Mouse (Mus musculus): ENCODE measurements around the gene Homer2. TPM values are rescaled to one million over a fixed set of nuclear protein-coding genes. Genes with fewer than 3 reads are reported as not detected.

Homer2 gene
- polyA plus RNA-seq, 1 experiment from 2014 or later = 19.5 TPM

DNA sequence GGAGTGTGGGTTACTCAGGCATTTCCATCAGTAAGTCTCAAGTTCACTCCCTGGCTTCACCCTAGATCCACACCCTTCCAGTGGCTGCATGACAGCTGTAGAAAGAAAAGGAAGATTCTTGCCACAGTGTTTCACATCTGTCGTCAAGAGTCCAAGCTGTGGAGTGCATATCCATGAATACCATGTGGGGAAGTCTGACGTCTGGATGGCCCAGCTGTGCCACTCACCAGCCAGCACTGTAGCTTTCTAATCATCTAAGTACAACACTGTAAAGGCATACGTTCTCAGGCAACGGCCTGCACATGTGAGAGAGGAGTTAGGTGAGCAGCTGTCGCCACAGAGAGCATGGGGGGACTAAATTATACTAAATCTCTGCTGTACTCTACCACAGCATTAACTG, 56.0 kb downstream of the Homer2 start:
- Histone ChIP-seq H3K9me3 (ENCODE audit: control insufficient read depth, low read depth, low read length) (no peaks in the 10 kb centered on the region), H3K27ac (ENCODE audit: low read length) (no peak overlapping the region), H3K27me3 (ENCODE audit: control insufficient read depth, insufficient read depth, low read length) (no peaks in the 10 kb centered on the region), H3K36me3 (ENCODE audit: control insufficient read depth, insufficient read depth, low read length) (no peaks in the 10 kb centered on the region), H3K9ac (replicated peaks; ENCODE audit: low read depth, low read length) (no peak overlapping the region), H3K4me1 (ENCODE audit: control insufficient read depth, insufficient read depth, low read length) (peaks cover 10% of the 10 kb centered on the region; the same call in 1 of the 2 replicates), H3K4me2 (replicated peaks; ENCODE audit: low read depth, low read length) (no peak overlapping the region), H3K4me3 (ENCODE audit: low read depth, low read length) (no peak overlapping the region)
- 57% methylated on average over 5 of the region's 5 CpGs for WGBS
- no peak for ATAC-seq (ENCODE audit: insufficient number of reproducible peaks, insufficient read depth, low FRiP score, low read depth)

DNA sequence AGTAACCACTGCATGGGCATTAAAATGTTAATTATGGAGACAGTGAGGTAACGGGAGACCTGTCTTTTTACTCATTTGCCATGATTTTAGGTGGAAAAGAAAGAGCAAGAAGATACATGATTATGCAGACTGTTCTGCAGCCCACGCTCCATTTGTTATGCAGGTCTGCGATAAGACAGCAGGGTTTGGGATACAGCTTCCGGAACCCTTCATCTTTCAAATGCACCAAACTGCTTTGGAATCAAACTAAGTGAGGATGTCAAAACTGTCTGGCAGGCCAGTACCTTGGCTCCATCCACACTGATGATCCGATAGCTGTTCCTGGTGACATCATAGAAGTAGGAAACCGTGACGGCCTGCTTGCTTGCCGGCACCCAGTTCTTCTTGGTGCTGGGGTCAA, 58.1 kb downstream of the Homer2 start:
- H3K36me3 ChIP-seq (ENCODE audit: control insufficient read depth, insufficient read depth, low read length) = no peaks in the 10 kb centered on the region
- H3K4me1 ChIP-seq (ENCODE audit: control insufficient read depth, insufficient read depth, low read length) = peaks cover 6% of the 10 kb centered on the region; the same call in 1 of the 2 replicates
- no peak overlapping the region for H3K4me2 ChIP-seq (replicated peaks; ENCODE audit: low read depth, low read length)
- 86% methylated on average over 8 of the region's 8 CpGs for WGBS
- no peak for ATAC-seq (ENCODE audit: insufficient number of reproducible peaks, insufficient read depth, low FRiP score, low read depth)
- H3K4me3 ChIP-seq (ENCODE audit: low read depth, low read length) = no peak overlapping the region
- H3K27ac ChIP-seq (ENCODE audit: low read length) = no peak overlapping the region
- no peak overlapping the region for H3K9ac ChIP-seq (replicated peaks; ENCODE audit: low read depth, low read length)
- H3K9me3 ChIP-seq (ENCODE audit: control insufficient read depth, low read depth, low read length) = no peaks in the 10 kb centered on the region
- H3K27me3 ChIP-seq (ENCODE audit: control insufficient read depth, insufficient read depth, low read length) = no peaks in the 10 kb centered on the region

DNA sequence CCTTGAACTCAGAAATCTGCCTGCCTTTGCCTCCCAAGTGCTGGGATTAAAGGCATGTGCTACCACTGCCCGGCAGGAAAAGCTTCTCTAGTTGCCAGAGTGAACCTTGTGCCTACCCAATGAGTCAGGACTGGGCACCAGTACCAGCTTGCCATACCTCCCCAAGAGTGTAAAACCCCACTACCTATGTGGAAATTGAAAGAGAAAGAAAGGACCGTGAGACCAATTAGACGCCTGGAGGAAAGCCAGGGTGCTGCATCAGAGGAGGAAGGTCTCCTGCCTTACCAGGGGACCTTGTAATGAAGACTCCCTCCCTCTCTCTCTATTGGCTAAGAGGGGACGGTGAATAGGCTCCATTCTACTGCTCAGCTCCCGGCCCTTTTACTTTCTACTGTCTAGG, 59.4 kb downstream of the Homer2 start:
- Histone ChIP-seq H3K4me2 (replicated peaks; ENCODE audit: low read depth, low read length) (no peak overlapping the region), H3K4me1 (ENCODE audit: control insufficient read depth, insufficient read depth, low read length) (no peaks in the 10 kb centered on the region), H3K27me3 (ENCODE audit: control insufficient read depth, insufficient read depth, low read length) (no peaks in the 10 kb centered on the region), H3K4me3 (ENCODE audit: low read depth, low read length) (no peak overlapping the region), H3K9me3 (ENCODE audit: control insufficient read depth, low read depth, low read length) (no peaks in the 10 kb centered on the region), H3K27ac (ENCODE audit: low read length) (no peak overlapping the region), H3K36me3 (ENCODE audit: control insufficient read depth, insufficient read depth, low read length) (no peaks in the 10 kb centered on the region), H3K9ac (replicated peaks; ENCODE audit: low read depth, low read length) (no peak overlapping the region)
- 71% methylated on average over 5 of the region's 5 CpGs for WGBS
- ATAC-seq (ENCODE audit: insufficient number of reproducible peaks, insufficient read depth, low FRiP score, low read depth) = no peak

DNA sequence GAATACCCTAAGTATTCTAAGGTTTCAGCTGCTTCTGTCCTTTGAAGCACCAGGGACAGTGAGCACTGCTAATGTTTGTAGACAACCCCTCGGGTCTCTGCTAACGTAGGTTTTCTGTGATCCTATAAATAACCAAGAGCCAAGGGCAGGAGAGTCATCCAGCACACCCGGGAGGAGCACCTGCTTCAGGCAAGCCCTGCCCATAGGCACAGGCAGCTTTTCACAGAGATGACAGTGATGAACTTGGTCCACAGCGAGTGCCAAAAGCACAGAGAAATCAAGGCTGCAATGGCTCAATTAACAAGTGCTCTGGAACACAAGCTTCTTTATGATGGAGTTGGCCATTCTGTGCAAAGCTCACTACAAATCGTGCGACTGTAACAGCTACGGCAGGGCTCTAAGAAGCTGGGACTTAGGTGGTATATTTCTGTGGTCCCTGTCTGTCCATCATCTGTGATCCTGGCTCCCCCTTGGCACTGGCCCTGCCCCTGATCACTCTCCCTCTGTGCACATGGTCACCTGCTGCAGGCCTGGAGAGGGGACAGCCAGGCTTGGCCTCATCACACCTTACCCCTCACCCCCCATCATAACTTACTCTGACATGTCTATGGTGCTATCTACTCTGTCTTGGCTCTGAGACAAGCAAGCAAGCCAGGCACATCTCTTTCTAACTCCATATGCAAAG, 62.6 kb downstream of the Homer2 start:
- Histone ChIP-seq H3K4me1 (ENCODE audit: control insufficient read depth, insufficient read depth, low read length) (no peaks in the 10 kb centered on the region), H3K9me3 (ENCODE audit: control insufficient read depth, low read depth, low read length) (no peaks in the 10 kb centered on the region), H3K9ac (replicated peaks; ENCODE audit: low read depth, low read length) (no peak overlapping the region), H3K4me2 (replicated peaks; ENCODE audit: low read depth, low read length) (no peak overlapping the region), H3K27me3 (ENCODE audit: control insufficient read depth, insufficient read depth, low read length) (no peaks in the 10 kb centered on the region), H3K27ac (ENCODE audit: low read length) (no peak overlapping the region), H3K4me3 (ENCODE audit: low read depth, low read length) (no peak overlapping the region), H3K36me3 (ENCODE audit: control insufficient read depth, insufficient read depth, low read length) (no peaks in the 10 kb centered on the region)
- WGBS = 63% methylated on average over 7 of the region's 7 CpGs
- ATAC-seq (ENCODE audit: insufficient number of reproducible peaks, insufficient read depth, low FRiP score, low read depth) = no peak

DNA sequence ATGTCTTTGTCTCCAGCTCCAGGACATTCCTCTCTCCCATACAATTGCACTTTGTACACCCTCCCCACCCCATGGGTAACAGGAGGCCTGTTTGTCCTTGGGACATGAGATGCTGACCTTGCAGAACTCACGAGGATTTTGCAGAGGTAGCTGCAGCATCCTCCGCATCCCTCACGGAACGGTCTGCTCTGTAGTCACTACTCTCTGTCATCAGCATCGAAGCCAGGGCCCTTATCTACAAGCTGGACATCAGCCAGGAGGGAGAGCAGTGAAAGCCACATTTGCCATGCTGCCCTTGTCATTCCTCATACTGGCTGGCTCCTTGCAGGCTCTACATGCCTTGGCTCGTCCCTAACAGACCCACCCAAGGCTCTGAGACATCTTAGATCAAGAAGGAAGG, 66.2 kb downstream of the Homer2 start:
- Histone ChIP-seq H3K27ac (ENCODE audit: low read length) (no peak overlapping the region), H3K9me3 (ENCODE audit: control insufficient read depth, low read depth, low read length) (no peaks in the 10 kb centered on the region), H3K4me3 (ENCODE audit: low read depth, low read length) (no peak overlapping the region), H3K27me3 (ENCODE audit: control insufficient read depth, insufficient read depth, low read length) (no peaks in the 10 kb centered on the region), H3K4me1 (ENCODE audit: control insufficient read depth, insufficient read depth, low read length) (no peaks in the 10 kb centered on the region), H3K36me3 (ENCODE audit: control insufficient read depth, insufficient read depth, low read length) (no peaks in the 10 kb centered on the region), H3K9ac (replicated peaks; ENCODE audit: low read depth, low read length) (no peak overlapping the region), H3K4me2 (replicated peaks; ENCODE audit: low read depth, low read length) (no peak overlapping the region)
- ATAC-seq (ENCODE audit: insufficient number of reproducible peaks, insufficient read depth, low FRiP score, low read depth) = no peak
- 78% methylated on average over 6 of the region's 6 CpGs for WGBS

DNA sequence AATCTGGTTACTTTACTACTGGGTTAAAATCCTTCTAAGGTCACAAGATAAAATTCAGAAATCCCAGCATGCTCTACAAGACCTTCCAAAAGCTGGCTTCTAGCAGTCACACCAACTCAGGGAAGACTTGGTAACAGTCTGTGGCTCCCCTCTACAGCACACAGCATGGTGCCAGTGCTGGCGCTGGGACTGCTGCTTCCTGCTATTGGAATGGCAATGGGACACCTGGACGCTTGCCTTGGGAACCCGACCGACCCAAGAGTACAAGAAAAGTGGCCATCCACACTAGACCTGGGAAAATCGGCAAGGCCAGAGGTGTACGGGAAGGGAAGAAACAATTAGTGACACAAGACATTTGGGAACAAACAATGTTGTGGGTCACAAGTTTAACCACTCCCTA, 74.7 kb downstream of the Homer2 start:
- WGBS = 78% methylated on average over 6 of the region's 6 CpGs
- no peak overlapping the region for H3K4me2 ChIP-seq (replicated peaks; ENCODE audit: low read depth, low read length)

DNA sequence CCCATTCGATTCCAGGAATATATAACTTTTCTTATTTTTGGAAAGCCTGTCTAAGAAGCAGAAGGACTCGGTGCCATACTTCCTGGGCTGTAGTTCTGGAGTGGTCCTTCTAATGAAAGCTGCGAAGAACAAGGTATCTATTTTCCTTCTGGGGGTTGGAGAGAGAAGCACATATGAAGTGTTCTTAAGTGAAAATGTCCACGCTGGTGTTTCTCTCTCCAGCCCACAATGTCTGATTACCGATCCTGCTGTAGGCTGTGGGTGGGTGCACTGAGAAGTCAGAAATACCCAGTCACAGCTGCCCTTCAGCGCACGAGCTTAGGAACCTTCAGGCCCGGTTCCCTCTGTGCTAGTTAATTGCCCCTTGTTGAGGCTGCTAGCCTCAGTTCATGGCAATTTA, 76.1 kb downstream of the Homer2 start:
- Histone ChIP-seq H3K27me3 (ENCODE audit: control insufficient read depth, insufficient read depth, low read length) (no peaks in the 10 kb centered on the region), H3K36me3 (ENCODE audit: control insufficient read depth, insufficient read depth, low read length) (no peaks in the 10 kb centered on the region), H3K9ac (replicated peaks; ENCODE audit: low read depth, low read length) (no peak overlapping the region), H3K4me1 (ENCODE audit: control insufficient read depth, insufficient read depth, low read length) (no peaks in the 10 kb centered on the region), H3K9me3 (ENCODE audit: control insufficient read depth, low read depth, low read length) (peaks cover 2% of the 10 kb centered on the region; the same call in 1 of the 2 replicates), H3K4me3 (ENCODE audit: low read depth, low read length) (no peak overlapping the region), H3K4me2 (replicated peaks; ENCODE audit: low read depth, low read length) (no peak overlapping the region), H3K27ac (ENCODE audit: low read length) (no peak overlapping the region)
- ATAC-seq (ENCODE audit: insufficient number of reproducible peaks, insufficient read depth, low FRiP score, low read depth) = no peak
- WGBS = 92% methylated on average over 8 of the region's 8 CpGs

More for the DNA sequence above, 74.7 kb downstream of the Homer2 start:
- H3K27ac ChIP-seq (ENCODE audit: low read length) = no peak overlapping the region
- H3K9ac ChIP-seq (replicated peaks; ENCODE audit: low read depth, low read length) = no peak overlapping the region
- no peaks in the 10 kb centered on the region for H3K9me3 ChIP-seq (ENCODE audit: control insufficient read depth, low read depth, low read length)
- H3K4me1 ChIP-seq (ENCODE audit: control insufficient read depth, insufficient read depth, low read length) = no peaks in the 10 kb centered on the region
- H3K4me3 ChIP-seq (ENCODE audit: low read depth, low read length) = no peak overlapping the region
- H3K27me3 ChIP-seq (ENCODE audit: control insufficient read depth, insufficient read depth, low read length) = no peaks in the 10 kb centered on the region
- H3K36me3 ChIP-seq (ENCODE audit: control insufficient read depth, insufficient read depth, low read length) = no peaks in the 10 kb centered on the region
- ATAC-seq (ENCODE audit: insufficient number of reproducible peaks, insufficient read depth, low FRiP score, low read depth) = no peak

DNA sequence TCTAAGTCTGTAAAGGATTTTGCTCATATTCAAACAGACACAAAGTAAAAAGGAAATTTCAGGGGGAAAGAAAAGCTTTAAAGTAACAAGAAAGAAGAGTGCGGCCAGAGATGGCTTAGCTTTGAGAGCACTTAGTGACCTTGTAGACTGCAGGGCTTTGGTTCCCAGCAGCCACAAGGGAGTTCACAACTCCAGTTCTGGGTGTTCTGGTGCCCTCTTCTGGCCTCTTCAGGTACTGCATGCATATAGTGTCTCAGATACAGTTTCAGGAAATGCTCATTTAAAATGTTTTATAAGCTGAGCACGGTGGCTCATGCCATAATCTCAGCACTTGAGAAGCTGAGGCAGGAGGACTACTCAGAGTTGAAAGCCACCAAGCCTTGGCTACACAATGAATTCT, 80.9 kb downstream of the Homer2 start:
- Histone ChIP-seq H3K36me3 (ENCODE audit: control insufficient read depth, insufficient read depth, low read length) (no peaks in the 10 kb centered on the region), H3K4me1 (ENCODE audit: control insufficient read depth, insufficient read depth, low read length) (no peaks in the 10 kb centered on the region), H3K4me3 (ENCODE audit: low read depth, low read length) (no peak overlapping the region), H3K9me3 (ENCODE audit: control insufficient read depth, low read depth, low read length) (peaks cover 4% of the 10 kb centered on the region; the same call in 1 of the 2 replicates), H3K27me3 (ENCODE audit: control insufficient read depth, insufficient read depth, low read length) (no peaks in the 10 kb centered on the region), H3K9ac (replicated peaks; ENCODE audit: low read depth, low read length) (no peak overlapping the region), H3K4me2 (replicated peaks; ENCODE audit: low read depth, low read length) (no peak overlapping the region), H3K27ac (ENCODE audit: low read length) (no peak overlapping the region)
- ATAC-seq (ENCODE audit: insufficient number of reproducible peaks, insufficient read depth, low FRiP score, low read depth) = no peak
- WGBS = 72% methylated on average over 2 of the region's 2 CpGs

DNA sequence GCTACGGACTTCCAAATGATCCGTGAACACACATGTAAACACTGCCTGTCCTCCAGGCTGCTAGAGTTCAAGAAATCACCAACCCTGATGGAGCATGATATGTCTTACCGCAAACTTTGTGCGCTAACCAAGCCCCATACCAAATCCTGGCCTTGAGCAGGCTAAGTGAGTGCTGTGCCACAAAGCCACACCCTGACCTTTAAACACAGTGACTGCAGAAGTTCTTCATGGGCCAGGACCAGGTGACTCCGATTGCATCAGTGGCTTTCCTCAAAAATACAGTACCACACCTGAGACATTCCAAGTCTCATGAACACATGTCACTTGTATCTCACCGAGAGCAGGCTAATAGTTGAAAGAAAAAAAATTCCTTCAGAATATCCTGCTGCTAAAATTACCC, 83.6 kb downstream of the Homer2 start:
- no peak overlapping the region for H3K4me2 ChIP-seq (replicated peaks; ENCODE audit: low read depth, low read length)
- ATAC-seq (ENCODE audit: insufficient number of reproducible peaks, insufficient read depth, low FRiP score, low read depth) = no peak
- 76% methylated on average over 6 of the region's 6 CpGs for WGBS
- no peak overlapping the region for H3K27ac ChIP-seq (ENCODE audit: low read length)
- H3K9ac ChIP-seq (replicated peaks; ENCODE audit: low read depth, low read length) = no peak overlapping the region
- peaks cover 4% of the 10 kb centered on the region; the same call in 1 of the 2 replicates for H3K9me3 ChIP-seq (ENCODE audit: control insufficient read depth, low read depth, low read length)
- no peaks in the 10 kb centered on the region for H3K4me1 ChIP-seq (ENCODE audit: control insufficient read depth, insufficient read depth, low read length)
- H3K4me3 ChIP-seq (ENCODE audit: low read depth, low read length) = no peak overlapping the region
- H3K27me3 ChIP-seq (ENCODE audit: control insufficient read depth, insufficient read depth, low read length) = no peaks in the 10 kb centered on the region
- no peaks in the 10 kb centered on the region for H3K36me3 ChIP-seq (ENCODE audit: control insufficient read depth, insufficient read depth, low read length)

Measured in stomach, embryonic 14.5 days (tissue).